Mouse (Mus musculus): ENCODE measurements around the gene Avil. TPM values are rescaled to one million over a fixed set of nuclear protein-coding genes. Genes with fewer than 3 reads are reported as not detected.

The Avil gene
- total and polyA plus RNA-seq, 3 experiments: 2.7 to 20.0 (median 8.2) TPM

DNA sequence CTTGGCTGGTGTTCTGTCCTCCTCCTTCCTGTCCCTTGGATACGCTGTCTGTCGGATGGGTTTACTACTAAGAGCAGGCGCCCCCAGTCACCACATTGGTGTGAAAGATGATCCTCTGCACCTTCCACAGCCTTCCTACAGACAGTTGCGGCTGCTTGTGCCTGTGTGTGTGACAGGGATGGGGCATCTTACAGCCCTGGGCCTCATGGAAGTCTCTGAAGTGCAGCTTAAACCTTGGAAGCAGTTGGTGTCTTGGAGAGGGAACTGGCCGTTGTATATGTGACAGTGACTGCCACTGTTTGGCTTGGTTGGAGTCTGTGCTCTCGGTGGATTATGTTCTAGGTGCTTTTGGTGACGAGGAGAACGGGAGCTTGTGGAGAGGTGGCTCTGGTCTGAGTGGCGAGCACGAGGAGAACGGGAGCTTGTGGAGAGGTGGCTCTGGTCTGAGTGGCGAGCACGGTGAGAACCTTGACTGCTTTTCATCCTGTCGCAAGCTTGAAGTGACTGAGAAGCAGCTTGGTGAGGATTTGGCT, 17.2 kb upstream of the Avil start:
- Histone ChIP-seq H3K36me3 (replicated peaks in 1 of 2; ENCODE audit: control insufficient read depth in 1 of 2, insufficient read depth in 1 of 2, low read length in 1 of 2) (peaks cover 3 to 25% of the 10 kb centered on the region in 2 experiments), H3K9ac (ENCODE audit: insufficient read depth, low read depth) (no peak overlapping the region), H3K79me2 (replicated peaks; ENCODE audit: control insufficient read depth, extremely low read depth, insufficient read depth, poor library complexity, severe bottlenecking) (peaks cover 23% of the 10 kb centered on the region), H3K27me3 (replicated peaks) (no peaks in the 10 kb centered on the region), H3K4me3 (replicated peaks in 1 of 3; ENCODE audit: low read depth in 2 of 3, low read length in 2 of 3, poor library complexity in 1 of 3) (no peak overlapping the region), H3K27ac (ENCODE audit: insufficient read depth, low read depth) (no peak overlapping the region), H3K4me2 (ENCODE audit: insufficient read depth, low read depth, poor library complexity, severe bottlenecking) (no peak overlapping the region), H3K9me3 (replicated peaks; ENCODE audit: low read length) (no peaks in the 10 kb centered on the region), H3K4me1 (ENCODE audit: control insufficient read depth in 1 of 2, insufficient read depth in 2 of 2) (peaks cover 16 to 52% of the 10 kb centered on the region in 2 experiments)
- dilution Hi-C loops (cut with MboI; ENCODE audit: extremely low pct_ligation_motif_present, extremely low pct_unique_long_range_greater_than_20kb, low sequenced_read_pairs): no loop called here
- in situ Hi-C loops (cut with MboI; ENCODE audit: low pct_ligation_motif_present, low pct_unique_long_range_greater_than_20kb, low sequenced_read_pairs): no loop called here
- DNase-seq (ENCODE audit: extremely low read depth): no peak
- TF ChIP-seq KAT2A (IDR thresholded peaks at IDR 0.05; ENCODE audit: insufficient replicate concordance, low read length) (no peak), JUN (IDR thresholded peaks at IDR 0.05; ENCODE audit: insufficient read depth, low read depth, low read length) (no peak), RAD21 (IDR thresholded peaks at IDR 0.05; ENCODE audit: low read depth, low read length) (no peak), GABPA (IDR thresholded peaks at IDR 0.05; ENCODE audit: insufficient replicate concordance, low read depth, low read length) (no peak), UBTF (IDR thresholded peaks at IDR 0.05; ENCODE audit: low read depth, low read length) (no peak), ZKSCAN1 (IDR thresholded peaks at IDR 0.05; ENCODE audit: borderline replicate concordance, low read depth, low read length) (no peak), MAFK (IDR thresholded peaks at IDR 0.05; ENCODE audit: insufficient replicate concordance, low read length) (no peak), PAX5 (IDR thresholded peaks at IDR 0.05; ENCODE audit: low read length) (no peak)

DNA sequence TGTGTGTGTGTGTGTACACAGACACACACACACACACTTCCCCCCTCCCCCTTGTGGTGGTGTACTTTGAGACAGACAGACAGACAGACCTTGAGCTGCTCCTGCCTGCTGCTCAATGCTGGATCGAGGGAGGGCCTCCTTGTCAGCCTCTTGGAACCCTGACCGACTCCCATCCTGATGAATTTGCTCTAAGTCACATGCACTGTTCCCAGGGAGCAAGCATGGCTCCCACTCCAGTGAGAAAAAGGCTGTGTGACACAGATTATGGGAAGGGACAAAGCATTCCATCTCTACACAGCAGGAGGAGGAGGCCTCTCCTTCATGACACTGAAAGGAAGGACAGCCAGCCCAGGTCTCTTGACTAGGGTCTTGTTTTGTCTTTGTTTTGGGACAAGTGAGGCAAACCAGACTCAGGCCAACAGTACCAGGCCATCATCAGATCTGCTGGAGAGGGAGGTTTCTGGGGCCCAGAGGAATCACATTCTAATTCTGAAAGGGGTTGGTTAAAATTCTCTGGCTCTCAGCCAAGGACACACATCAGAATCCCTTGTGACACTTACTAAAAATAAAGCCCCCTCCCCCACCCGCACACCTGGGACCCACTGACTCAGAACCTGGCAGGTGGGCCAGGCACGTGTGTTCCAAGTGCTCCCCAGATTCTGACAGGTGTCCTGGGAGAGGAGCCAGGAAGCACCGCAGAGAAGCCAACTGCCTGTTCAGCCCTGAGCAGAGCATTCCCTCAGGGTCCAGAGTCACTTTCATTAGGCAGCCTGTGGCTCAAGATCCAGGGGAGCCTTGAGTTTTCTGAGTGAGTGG, 16.1 kb upstream of the Avil start:
- Histone ChIP-seq H3K79me2 (replicated peaks; ENCODE audit: control insufficient read depth, extremely low read depth, insufficient read depth, poor library complexity, severe bottlenecking) (peaks cover 22% of the 10 kb centered on the region), H3K4me1 (ENCODE audit: control insufficient read depth in 1 of 2, insufficient read depth in 2 of 2) (peaks cover 16 to 54% of the 10 kb centered on the region in 2 experiments), H3K9me3 (replicated peaks; ENCODE audit: low read length) (no peaks in the 10 kb centered on the region), H3K27ac (ENCODE audit: insufficient read depth, low read depth) (no peak overlapping the region), H3K27me3 (replicated peaks) (no peaks in the 10 kb centered on the region), H3K9ac (ENCODE audit: insufficient read depth, low read depth) (no peak overlapping the region), H3K36me3 (replicated peaks in 1 of 2; ENCODE audit: control insufficient read depth in 1 of 2, insufficient read depth in 1 of 2, low read length in 1 of 2) (peaks cover 3 to 25% of the 10 kb centered on the region in 2 experiments), H3K4me3 (replicated peaks in 1 of 3; ENCODE audit: low read depth in 2 of 3, low read length in 2 of 3, poor library complexity in 1 of 3) (no peak overlapping the region), H3K4me2 (ENCODE audit: insufficient read depth, low read depth, poor library complexity, severe bottlenecking) (no peak overlapping the region)
- DNase-seq (ENCODE audit: extremely low read depth): no peak
- in situ Hi-C loops (cut with MboI; ENCODE audit: low pct_ligation_motif_present, low pct_unique_long_range_greater_than_20kb, low sequenced_read_pairs): no loop called here
- dilution Hi-C loops (cut with MboI; ENCODE audit: extremely low pct_ligation_motif_present, extremely low pct_unique_long_range_greater_than_20kb, low sequenced_read_pairs): no loop called here
- TF ChIP-seq POLR2AphosphoS2 (IDR thresholded peaks at IDR 0.05; ENCODE audit: low read depth, low read length): no peak
- 0 out of 2 replicates have a peak, but pooled peaks have one; percentile 17 for TF ChIP-seq BHLHE40 (IDR thresholded peaks at IDR 0.05; ENCODE audit: low read depth, low read length)
- no peak for TF ChIP-seq UBTF (IDR thresholded peaks at IDR 0.05; ENCODE audit: low read depth, low read length)

DNA sequence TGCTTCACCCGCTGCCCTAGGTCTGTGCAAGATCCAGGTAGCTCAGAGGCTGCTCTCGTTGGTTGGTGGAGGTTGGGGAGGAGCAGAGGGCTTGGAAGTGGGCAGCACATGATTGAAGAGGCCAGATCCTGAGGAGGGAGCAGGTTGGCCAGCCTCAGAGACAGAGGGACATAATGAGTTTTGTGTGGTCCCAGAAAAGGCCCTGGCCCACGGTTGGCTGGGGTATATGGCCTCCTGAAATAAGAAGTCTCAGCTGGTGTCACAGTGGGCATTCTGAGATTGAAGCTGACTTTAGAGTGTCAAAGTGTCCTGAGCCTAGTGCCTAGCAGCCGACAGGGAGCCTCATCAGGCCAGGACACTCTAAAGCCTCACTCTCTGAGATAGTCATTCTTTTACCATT, 15.4 kb upstream of the Avil start:
- Histone ChIP-seq H3K27ac (ENCODE audit: insufficient read depth, low read depth) (no peak overlapping the region), H3K4me2 (ENCODE audit: insufficient read depth, low read depth, poor library complexity, severe bottlenecking) (no peak overlapping the region), H3K9me3 (replicated peaks; ENCODE audit: low read length) (no peaks in the 10 kb centered on the region), H3K4me1 (ENCODE audit: control insufficient read depth in 1 of 2, insufficient read depth in 2 of 2) (peaks cover 16 to 51% of the 10 kb centered on the region in 2 experiments), H3K9ac (ENCODE audit: insufficient read depth, low read depth) (no peak overlapping the region), H3K27me3 (replicated peaks) (no peaks in the 10 kb centered on the region), H3K36me3 (replicated peaks in 1 of 2; ENCODE audit: control insufficient read depth in 1 of 2, insufficient read depth in 1 of 2, low read length in 1 of 2) (peaks cover 3 to 25% of the 10 kb centered on the region in 2 experiments), H3K79me2 (replicated peaks; ENCODE audit: control insufficient read depth, extremely low read depth, insufficient read depth, poor library complexity, severe bottlenecking) (peaks cover 18% of the 10 kb centered on the region), H3K4me3 (replicated peaks in 1 of 3; ENCODE audit: low read depth in 2 of 3, low read length in 2 of 3, poor library complexity in 1 of 3) (no peak overlapping the region)
- dilution Hi-C loops (cut with MboI; ENCODE audit: extremely low pct_ligation_motif_present, extremely low pct_unique_long_range_greater_than_20kb, low sequenced_read_pairs): no loop called here
- no peak for DNase-seq (ENCODE audit: extremely low read depth)
- in situ Hi-C loops (cut with MboI; ENCODE audit: low pct_ligation_motif_present, low pct_unique_long_range_greater_than_20kb, low sequenced_read_pairs): no loop called here
- no peak for TF ChIP-seq ELF1 (IDR thresholded peaks at IDR 0.05; ENCODE audit: low read depth, low read length)
- TF ChIP-seq MAFK (IDR thresholded peaks at IDR 0.05; ENCODE audit: insufficient replicate concordance, low read length): no peak
- no peak for TF ChIP-seq SMC3 (IDR thresholded peaks at IDR 0.05; ENCODE audit: low read depth, low read length)
- no peak for TF ChIP-seq E2F4 (IDR thresholded peaks at IDR 0.05; ENCODE audit: insufficient replicate concordance, low read depth, low read length)
- TF ChIP-seq USF2 (conservative IDR thresholded peaks at IDR 0.05; ENCODE audit: low read depth, low read length): no peak
- no peak for TF ChIP-seq EP300 (IDR thresholded peaks at IDR 0.05; ENCODE audit: low read length)
- no peak for TF ChIP-seq IRF4 (IDR thresholded peaks at IDR 0.05; ENCODE audit: low read depth, low read length)
